Mouse (Mus musculus): ENCODE measurements around the gene Sec16b.

Gene Sec16b

GRCm38 (mm10) chr1:157558145-157558544 lies 51.6 kb downstream of the Sec16b start:
- DNase-seq (ENCODE audit: low spot score in 2 of 2) = no peak

- no peak for DNase-seq (ENCODE audit: low spot score in 2 of 2)
Observed at GRCm38 (mm10) chr1:157559986-157560385, 53.5 kb downstream of the Sec16b start.

- DNase-seq (ENCODE audit: low spot score in 2 of 2) = no peak
Observed at GRCm38 (mm10) chr1:157560654-157561386, 54.3 kb downstream of the Sec16b start.

GRCm38 (mm10) chr1:157567819-157568218 lies 61.3 kb downstream of the Sec16b start:
- DNase-seq (ENCODE audit: low spot score in 2 of 2) = no peak

GRCm38 (mm10) chr1:157569263-157570090 lies 62.9 kb downstream of the Sec16b start:
- no peak for DNase-seq (ENCODE audit: low spot score in 2 of 2)

GRCm38 (mm10) chr1:157575316-157575715 lies 68.8 kb downstream of the Sec16b start:
- DNase-seq (ENCODE audit: low spot score in 2 of 2) = no peak

GRCm38 (mm10) chr1:157578336-157578735 lies 71.8 kb downstream of the Sec16b start:
- no peak for DNase-seq (ENCODE audit: low spot score in 2 of 2)

- DNase-seq (ENCODE audit: low spot score in 2 of 2) = no peak
Observed at GRCm38 (mm10) chr1:157586556-157586955, 80.0 kb downstream of the Sec16b start.

GRCm38 (mm10) chr1:157592039-157592438 lies 85.5 kb downstream of the Sec16b start:
- DNase-seq (ENCODE audit: low spot score in 2 of 2) = no peak

GRCm38 (mm10) chr1:157594561-157594960 lies 88.0 kb downstream of the Sec16b start:
- no peak for DNase-seq (ENCODE audit: low spot score in 2 of 2)

- no peak for DNase-seq (ENCODE audit: low spot score in 2 of 2)
Observed at GRCm38 (mm10) chr1:157595165-157595564, 88.6 kb downstream of the Sec16b start.

- no peak for DNase-seq (ENCODE audit: low spot score in 2 of 2)
Observed at GRCm38 (mm10) chr1:157604513-157604912, 98.0 kb downstream of the Sec16b start.

All from frontal cortex, postnatal 25 days (tissue).